Mouse (Mus musculus): ENCODE results near the gene Lrp2.

DNA sequence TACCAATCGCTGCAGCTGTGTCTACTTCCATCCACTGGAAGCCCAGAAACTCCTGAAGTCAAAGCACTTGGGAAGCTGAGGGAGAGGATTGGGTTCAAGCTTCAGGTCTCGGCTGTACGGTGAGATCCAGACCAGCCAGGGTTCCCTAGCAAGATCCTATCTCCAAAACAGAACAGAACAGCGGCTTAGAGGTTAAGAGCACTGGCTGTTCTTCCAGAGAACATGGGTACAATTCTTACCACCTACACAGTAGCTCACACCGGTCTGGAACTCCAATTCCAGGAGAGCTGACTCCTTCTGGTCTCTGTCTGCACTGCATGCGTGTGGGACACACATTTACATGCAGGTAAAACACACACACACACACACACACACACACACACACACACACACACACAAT, 44.0 kb upstream of the Lrp2 start:
- no peak for TF ChIP-seq POLR2A (IDR thresholded peaks at IDR 0.05; ENCODE audit: control insufficient read depth in 1 of 2, insufficient read depth in 1 of 2, low read depth in 1 of 2, low read length in 2 of 2, poor library complexity in 1 of 2)
- no peak for TF ChIP-seq RCOR1 (IDR thresholded peaks at IDR 0.05; ENCODE audit: low read depth, low read length)
- TF ChIP-seq EP300 (IDR thresholded peaks at IDR 0.05; ENCODE audit: low read depth in 1 of 2, low read length in 2 of 2) = no peak
- TF ChIP-seq JUND (IDR thresholded peaks at IDR 0.05; ENCODE audit: low read depth, low read length) = no peak
- no peak for TF ChIP-seq CTCF (IDR thresholded peaks at IDR 0.05 in 2 of 3, conservative IDR thresholded peaks at IDR 0.05 in 1 of 3; ENCODE audit: control insufficient read depth in 1 of 3, insufficient read depth in 1 of 3, low read depth in 2 of 3, low read length in 3 of 3, poor library complexity in 1 of 3, severe bottlenecking in 1 of 3)
- no peak for TF ChIP-seq NRF1 (IDR thresholded peaks at IDR 0.05; ENCODE audit: insufficient read depth, low read depth, low read length, poor library complexity, severe bottlenecking)
- no peak for TF ChIP-seq E2F4 (IDR thresholded peaks at IDR 0.05; ENCODE audit: borderline replicate concordance, low read depth, low read length)
- no peak for TF ChIP-seq TBP (IDR thresholded peaks at IDR 0.05; ENCODE audit: low read depth, low read length)
- no peak for TF ChIP-seq ELF1 (IDR thresholded peaks at IDR 0.05; ENCODE audit: low read depth, low read length)
- TF ChIP-seq GATA1 (IDR thresholded peaks at IDR 0.05; ENCODE audit: low read depth, low read length) = no peak
- no peak for TF ChIP-seq CHD1 (IDR thresholded peaks at IDR 0.05; ENCODE audit: low read depth, low read length)
- TF ChIP-seq ZMIZ1 (IDR thresholded peaks at IDR 0.05; ENCODE audit: low read depth, low read length) = no peak

Data from MEL (cell line).